Mouse (Mus musculus) spleen, adult 2 months (tissue): ENCODE measurements at regions not wholly inside any gene's neighbourhood (a gene's known extent, or its start where the extent isn't known, plus 50 kb on each side); places are given as distances from the start of the nearest gene placed in this dataset.

Source experiments
- DNase-seq, 2 experiments: peaks; one replicate each; pipeline versions ENCODE4 v3.0.0 to v3.0.0-alpha.2; 2012 to 2021; ENCODE audit warnings: low spot score in 2 of 2, low read depth in 1 of 2
- H3K27ac ChIP-seq: fragments of 200-500 bp; 2 replicates; pipeline ENCODE4 v1.5.1; 2012; ENCODE audit warnings: low read length, inconsistent platforms; ENCODE audit not compliant: insufficient read depth
- H3K27me3 ChIP-seq: fragments of 200-500 bp; 2 replicates; pipeline ENCODE4 v1.6.1; 2012; ENCODE audit warnings: mild to moderate bottlenecking, moderate library complexity, low read length, inconsistent platforms; ENCODE audit not compliant: control insufficient read depth, insufficient read depth
- H3K36me3 ChIP-seq: fragments of 200-500 bp; 2 replicates; pipeline ENCODE4 v1.6.1; 2012; ENCODE audit warnings: mild to moderate bottlenecking, low read length, inconsistent platforms; ENCODE audit not compliant: control insufficient read depth, insufficient read depth
- H3K4me1 ChIP-seq: fragments of 200-500 bp; 2 replicates; pipeline ENCODE4 v1.6.1; 2011; ENCODE audit warnings: inconsistent platforms; ENCODE audit not compliant: control insufficient read depth, insufficient read depth, insufficient read length
- H3K4me3 ChIP-seq: fragments of 200-500 bp; 2 replicates; pipeline ENCODE4 v1.5.1; 2011; ENCODE audit warnings: mild to moderate bottlenecking, inconsistent platforms; ENCODE audit not compliant: insufficient read depth, insufficient read length; ENCODE audit errors: extremely low read depth
- CTCF ChIP-seq: fragments of 200-500 bp; IDR thresholded peaks from 2 replicates; pipeline ENCODE4 v1.5.1; 2011; ENCODE audit warnings: mild to moderate bottlenecking, inconsistent platforms; ENCODE audit not compliant: insufficient read depth, insufficient read length, insufficient replicate concordance; ENCODE audit errors: extremely low read depth
- POLR2A ChIP-seq: fragments of 200-500 bp; IDR thresholded peaks from 2 replicates; pipeline ENCODE4 v1.6.1; 2011; ENCODE audit warnings: low read depth, low read length, inconsistent platforms
- WGBS: fragments of 180-500 bp; shearing (Covaris S2); methylation state at CpG from one replicate; pipeline ENCODE4 v1.1.7; 2018; 5-methylcytosine and 5-hydroxymethylcytosine counted together

DNA sequence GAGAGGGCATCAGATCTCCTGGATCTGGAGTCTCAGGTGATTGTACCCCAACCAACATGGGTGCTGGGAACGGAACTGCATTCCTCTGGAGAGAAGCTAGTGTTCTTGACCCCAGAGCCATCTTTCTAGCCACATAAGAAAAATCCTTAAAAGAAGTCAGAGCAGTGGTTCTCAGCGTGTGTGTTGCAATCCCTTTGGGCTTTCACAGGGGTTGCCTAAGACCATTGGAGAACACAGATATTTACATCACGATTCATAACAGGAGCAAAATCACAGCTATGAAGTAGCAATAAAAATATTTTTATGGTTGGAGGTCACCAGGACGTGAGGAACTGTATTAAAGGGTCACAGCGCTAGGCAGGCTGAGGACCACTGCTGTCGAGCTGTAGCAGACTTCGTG, 60.7 kb upstream of the Vangl1 start:
- Histone ChIP-seq H3K4me3 (no peak overlapping the region), H3K36me3 (no peaks in the 10 kb centered on the region), H3K4me1 (no peaks in the 10 kb centered on the region), H3K27ac (no peak overlapping the region), H3K27me3 (no peaks in the 10 kb centered on the region)
- TF ChIP-seq POLR2A (no peak), CTCF (no peak)
- WGBS: 77% methylated on average over 7 of the region's 7 CpGs
- no peak for DNase-seq

GRCm38 (mm10) chr3:102263326-102263725, 58.8 kb upstream of the Vangl1 start:
- H3K4me1 ChIP-seq: no peaks in the 10 kb centered on the region
- DNase-seq: no peak
- H3K36me3 ChIP-seq: no peaks in the 10 kb centered on the region
- H3K27ac ChIP-seq: no peak overlapping the region
- no peak overlapping the region for H3K4me3 ChIP-seq
- TF ChIP-seq POLR2A (no peak), CTCF (no peak)
- no peaks in the 10 kb centered on the region for H3K27me3 ChIP-seq
- 57% methylated on average over 9 of the region's 9 CpGs for WGBS

GRCm38 (mm10) chr3:102262665-102263064, 58.2 kb upstream of the Vangl1 start:
- Histone ChIP-seq H3K4me3 (no peak overlapping the region), H3K27ac (no peak overlapping the region), H3K4me1 (no peaks in the 10 kb centered on the region), H3K36me3 (no peaks in the 10 kb centered on the region), H3K27me3 (no peaks in the 10 kb centered on the region)
- WGBS: 48% methylated on average over 8 of the region's 8 CpGs
- TF ChIP-seq POLR2A (no peak), CTCF (no peak)
- no peak for DNase-seq

GRCm38 (mm10) chr3:102261517-102261916, 57.0 kb upstream of the Vangl1 start:
- no peak for TF ChIP-seq CTCF
- TF ChIP-seq POLR2A: no peak
- 55% methylated on average over 3 of the region's 3 CpGs for WGBS
- Histone ChIP-seq H3K27ac (no peak overlapping the region), H3K4me1 (no peaks in the 10 kb centered on the region), H3K36me3 (no peaks in the 10 kb centered on the region), H3K4me3 (no peak overlapping the region), H3K27me3 (no peaks in the 10 kb centered on the region)
- no peak for DNase-seq
